Mouse (Mus musculus) lung, adult 18-20 months (tissue): ENCODE measurements around the gene Pik3r5.

Experiments
- DNase-seq, 2 experiments: peaks; one replicate each; pipeline ENCODE4 v3.0.0; 2022; ENCODE audit warnings: mixed read lengths in 2 of 2

Gene Pik3r5

DNA sequence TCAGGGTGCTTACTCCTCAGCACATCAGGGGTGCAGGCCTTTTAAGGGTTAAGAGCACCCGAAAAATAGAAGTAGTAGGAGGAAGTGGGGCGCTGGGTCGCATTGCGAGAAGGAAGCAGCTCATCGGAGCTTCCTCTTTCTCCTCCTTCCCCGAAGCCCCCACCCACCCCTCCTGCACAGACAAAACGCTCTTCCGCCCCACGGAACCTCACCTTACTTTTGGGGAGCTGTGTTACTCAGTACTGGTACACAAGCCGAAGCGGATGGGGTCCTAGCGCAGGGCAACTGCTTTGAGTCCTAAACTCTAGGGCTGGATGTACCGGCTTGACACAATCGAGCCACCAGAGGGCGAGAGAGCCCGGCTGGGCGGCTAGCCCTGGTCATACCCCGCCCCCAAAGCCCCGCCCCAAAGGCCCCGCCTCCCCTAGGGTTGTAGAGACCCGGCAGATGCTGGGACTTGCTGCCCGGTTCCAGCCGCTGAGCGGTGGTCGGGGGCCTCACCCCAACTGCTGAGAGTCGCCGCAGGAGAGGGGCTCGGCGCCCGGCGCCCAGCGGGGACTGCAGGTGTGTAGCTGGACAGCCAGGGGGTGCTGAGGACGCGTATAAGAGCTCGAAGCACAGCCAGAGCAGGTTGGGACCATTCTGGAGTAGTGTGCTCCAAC lies at the start of gene Pik3r5:
Gene Pik3r5, plus strand, starts transcription at position 423 of the 662 bp plus-strand sequence.
- DNase-seq, result peak; percentile 71 to 77

DNA sequence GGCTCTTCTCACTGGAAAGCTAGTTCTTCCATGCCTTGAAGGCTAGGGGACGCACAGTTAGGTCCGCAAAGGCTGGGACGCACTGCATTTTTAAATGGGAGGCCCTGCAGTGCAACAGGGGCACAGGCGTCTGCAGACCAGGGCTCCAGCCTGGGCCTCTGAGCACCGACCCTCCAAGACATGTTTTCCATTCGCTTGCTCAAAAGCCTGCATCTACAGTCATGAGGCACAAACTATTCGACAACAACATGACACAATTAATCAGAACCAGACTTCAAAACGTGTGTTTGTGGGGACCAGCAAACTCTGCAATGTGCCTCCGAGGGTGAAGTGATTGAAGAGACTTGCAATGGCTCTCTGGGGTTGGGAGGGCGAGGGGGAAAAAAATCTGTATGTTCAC lies 48.4 kb upstream of the Pik3r5 start:
- DNase-seq, result no peak

GRCm38 (mm10) chr11:68384131-68384530 lies 47.8 kb upstream of the Pik3r5 start:
- DNase-seq, result no peak

GRCm38 (mm10) chr11:68384592-68385020 lies 47.3 kb upstream of the Pik3r5 start:
- DNase-seq, result no peak

DNA sequence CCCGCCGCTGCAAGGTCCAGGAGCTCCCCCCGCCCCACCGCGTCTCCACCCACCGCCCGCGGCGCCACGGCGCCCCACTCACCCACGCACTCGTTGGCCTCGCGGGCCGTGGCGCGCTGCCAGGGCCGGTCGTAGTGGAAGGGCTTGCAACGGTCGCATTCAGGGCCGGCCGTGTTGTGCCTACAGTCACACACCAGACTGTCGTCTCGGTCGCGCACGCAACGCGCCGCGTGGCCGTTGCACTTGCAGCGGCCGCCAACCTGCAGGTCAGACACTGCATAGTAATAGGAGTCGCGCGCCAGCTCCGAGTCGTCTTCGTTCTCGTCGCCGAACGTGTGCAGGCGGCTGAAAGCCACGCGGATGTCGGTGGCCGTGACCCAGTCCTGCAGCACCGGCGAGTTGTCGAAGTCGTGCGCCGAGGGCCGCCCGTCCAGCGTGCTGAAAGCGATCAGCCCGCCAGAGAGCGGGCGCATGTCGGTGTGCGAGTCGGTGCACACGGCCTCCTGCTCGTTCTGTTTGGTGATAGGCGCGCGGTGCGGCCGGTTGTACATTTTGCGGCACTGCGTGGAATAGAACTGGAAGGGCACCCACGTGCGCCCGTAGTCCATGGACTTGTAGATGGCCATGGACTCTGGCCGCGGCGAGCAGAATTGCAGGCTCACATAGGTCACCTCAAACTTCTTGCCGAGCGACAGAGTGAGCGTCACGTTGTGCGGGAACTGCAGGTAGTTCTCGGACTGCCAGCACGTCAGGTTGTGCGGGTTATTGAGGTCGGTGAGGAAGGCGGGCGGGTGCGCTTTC lies 46.7 kb upstream of the Pik3r5 start:
- no peak for DNase-seq

DNA sequence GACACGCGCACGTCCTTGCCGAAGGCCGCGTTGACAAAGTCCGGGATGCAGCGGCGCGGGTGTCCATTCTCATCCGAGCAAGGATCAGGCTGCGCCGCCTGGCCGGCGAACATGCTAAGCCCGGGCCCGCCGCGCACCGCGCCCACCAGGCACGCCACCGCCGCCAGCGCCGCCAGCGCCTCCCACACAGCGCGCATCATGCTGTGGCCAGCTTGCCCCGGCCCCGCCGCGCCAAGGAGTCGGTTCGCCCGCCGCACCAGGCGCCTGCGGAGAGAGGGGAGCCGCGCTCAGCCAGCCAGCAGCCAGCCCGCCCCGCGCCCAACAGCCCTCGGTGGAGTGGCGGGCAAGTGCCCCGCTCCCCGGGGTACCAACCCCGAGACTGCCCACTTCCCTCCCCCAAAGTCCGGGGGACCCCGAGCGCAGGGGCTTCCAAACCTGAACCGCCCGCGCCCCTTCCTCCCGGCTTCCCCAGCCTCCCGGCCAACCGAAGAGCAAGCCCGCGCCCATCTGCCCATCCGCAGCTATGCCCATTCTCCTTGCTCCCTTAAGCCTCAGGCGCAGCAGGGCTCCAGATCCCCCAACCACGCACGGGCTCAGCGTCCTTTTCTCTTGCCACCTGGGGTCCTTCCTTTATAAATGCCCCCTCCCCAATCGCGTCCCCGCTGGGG lies 45.9 kb upstream of the Pik3r5 start:
- DNase-seq, result no peak

- DNase-seq, result peak; percentile 54 to 56
Observed at GRCm38 (mm10) chr11:68386589-68387440, 45.1 kb upstream of the Pik3r5 start.

DNA sequence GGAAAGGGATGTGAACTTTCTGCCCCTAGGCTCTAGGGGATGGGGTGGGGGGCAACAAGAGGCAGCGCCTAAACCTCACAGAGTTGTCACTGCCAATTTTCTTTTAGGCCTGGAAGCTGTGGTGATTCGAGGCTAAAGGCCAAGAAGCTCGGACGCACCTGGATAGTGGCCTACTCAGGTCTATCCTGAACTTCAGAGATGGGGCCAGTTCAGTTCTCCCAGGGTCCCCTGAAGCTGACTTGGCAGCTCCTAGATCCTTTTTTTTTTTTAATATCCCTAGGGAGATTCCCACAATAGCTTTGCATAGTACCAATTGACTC lies 44.5 kb upstream of the Pik3r5 start:
- no peak for DNase-seq

DNA sequence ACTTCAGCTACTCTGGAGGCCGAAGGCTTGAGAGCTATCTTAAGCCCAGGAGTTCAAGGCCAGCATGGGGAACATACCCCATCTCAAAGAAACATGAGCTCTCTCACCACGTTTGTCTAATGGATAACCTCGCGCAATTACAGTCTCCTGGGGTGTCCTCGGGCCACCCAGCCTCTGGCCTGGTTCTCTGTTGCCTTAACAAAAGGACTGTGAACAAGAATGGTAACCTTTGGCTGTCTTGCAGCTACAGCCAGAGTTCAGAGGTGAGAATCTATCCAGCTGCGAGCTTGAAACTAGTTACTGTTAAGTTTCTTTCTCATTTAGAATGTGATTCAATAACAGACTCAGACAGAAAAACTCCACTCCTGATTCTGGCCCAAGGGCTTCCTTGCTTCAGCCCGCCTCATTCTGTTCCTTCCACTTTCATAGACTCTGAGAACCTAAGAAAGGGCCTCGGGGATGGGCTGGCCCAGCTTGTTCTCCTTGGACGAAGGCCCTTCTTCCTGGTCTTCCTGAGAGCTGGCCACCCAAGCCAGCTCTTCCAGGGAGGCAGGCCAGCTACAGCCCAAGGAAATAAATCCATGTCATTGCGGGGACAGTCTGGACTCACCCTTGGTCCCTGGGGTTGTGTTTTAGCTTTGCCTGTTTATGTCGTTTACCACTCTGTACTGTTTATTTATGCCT lies 43.8 kb upstream of the Pik3r5 start:
- DNase-seq, result no peak

DNA sequence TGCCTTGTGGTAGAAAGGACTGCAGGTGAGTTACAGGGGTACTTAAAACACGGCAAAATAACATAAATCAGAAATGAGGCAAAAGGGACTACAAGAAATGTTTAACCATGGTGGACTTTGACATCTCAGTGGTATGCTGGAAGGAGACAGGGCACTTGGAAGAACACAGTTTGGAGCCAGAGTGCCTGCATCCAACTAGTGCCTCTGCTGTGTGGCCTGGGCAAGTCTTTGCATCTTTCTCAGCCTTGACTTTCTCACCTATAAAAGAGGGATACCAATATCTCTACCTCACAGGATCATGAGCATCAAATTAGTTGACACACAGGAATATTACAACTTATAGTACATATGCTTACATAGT lies 43.3 kb upstream of the Pik3r5 start:
- no peak for DNase-seq

DNA sequence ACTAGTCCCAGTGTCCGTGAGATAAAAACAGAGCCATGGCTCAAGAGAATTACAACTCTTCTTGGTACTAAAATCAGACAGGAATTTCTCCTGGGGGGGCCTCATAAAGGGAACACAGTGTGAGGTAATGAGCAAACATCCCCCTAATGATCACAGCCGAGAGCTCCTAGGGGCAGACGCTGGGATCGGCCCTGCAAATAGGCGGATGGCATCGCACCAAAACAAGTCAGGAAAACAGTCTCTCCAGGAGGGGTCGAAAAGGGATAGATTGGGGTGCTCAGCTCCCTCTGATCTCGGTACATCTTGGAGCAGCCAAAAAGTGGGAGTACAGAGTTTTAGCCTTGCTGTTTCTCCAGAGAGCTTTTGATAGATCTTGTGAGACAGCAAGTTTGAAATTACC lies 42.3 kb upstream of the Pik3r5 start:
- no peak for DNase-seq

GRCm38 (mm10) chr11:68390381-68391287 lies 41.3 kb upstream of the Pik3r5 start:
- DNase-seq, result no peak

- DNase-seq, result no peak
Observed at GRCm38 (mm10) chr11:68393897-68394490, 37.9 kb upstream of the Pik3r5 start.

- DNase-seq, result no peak
Observed at GRCm38 (mm10) chr11:68394749-68395148, 37.2 kb upstream of the Pik3r5 start.

DNA sequence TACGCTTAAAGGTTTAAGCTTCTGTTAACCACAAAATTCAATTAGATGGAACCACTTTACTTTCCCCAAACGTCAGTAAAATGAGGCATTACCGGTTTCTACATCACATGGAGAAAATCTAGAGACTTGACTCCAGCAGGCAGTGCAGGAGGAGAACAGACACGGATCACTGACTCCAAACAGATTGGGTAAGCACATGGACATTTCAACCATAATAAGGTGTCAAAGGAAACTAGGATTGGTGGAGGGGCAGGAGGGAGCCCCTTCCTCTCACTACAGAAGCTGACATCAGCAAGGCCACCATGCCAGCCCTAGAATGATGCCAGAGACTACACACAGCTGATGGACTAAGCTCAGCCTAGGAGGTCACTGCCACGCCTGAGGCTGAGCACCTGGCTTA lies 36.4 kb upstream of the Pik3r5 start:
- DNase-seq, result no peak

GRCm38 (mm10) chr11:68398891-68399547 lies 32.9 kb upstream of the Pik3r5 start:
- no peak for DNase-seq

DNA sequence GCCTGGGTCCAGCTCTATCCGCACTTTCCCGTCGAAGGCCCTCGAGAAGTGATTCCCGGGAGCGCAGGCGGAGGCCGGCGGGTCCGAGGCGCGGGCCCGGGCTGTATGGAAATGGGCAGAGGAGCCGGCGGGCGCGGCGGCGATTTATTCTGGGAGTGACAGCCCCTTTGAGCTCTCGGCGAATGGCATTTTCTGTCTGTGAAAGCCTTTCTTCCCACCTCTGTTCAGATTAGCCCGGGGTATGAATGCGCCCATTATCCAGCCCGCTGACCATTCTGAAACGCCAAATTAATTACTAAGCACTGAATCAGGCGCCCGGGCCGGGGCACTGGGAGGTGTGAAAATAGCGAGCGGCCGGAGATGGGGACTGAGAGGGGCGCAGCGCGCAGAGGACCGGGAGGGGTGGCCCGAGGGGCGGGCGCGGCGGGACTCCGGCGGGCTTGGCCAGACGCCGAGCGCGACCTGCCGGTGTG lies 32.3 kb upstream of the Pik3r5 start:
- DNase-seq, result peak in 1 of 2 experiments; percentile 6

- DNase-seq, result peak; percentile 27 to 58
Observed at GRCm38 (mm10) chr11:68400021-68400671, 31.8 kb upstream of the Pik3r5 start.

GRCm38 (mm10) chr11:68400727-68401219 lies 31.1 kb upstream of the Pik3r5 start, which contains the start of gene Ntn1:
TSS of gene Ntn1 (minus strand) at chr11:68400823.
- no peak for DNase-seq
